Mouse (Mus musculus): ENCODE data around the gene Mettl23.

Mettl23 gene

DNA sequence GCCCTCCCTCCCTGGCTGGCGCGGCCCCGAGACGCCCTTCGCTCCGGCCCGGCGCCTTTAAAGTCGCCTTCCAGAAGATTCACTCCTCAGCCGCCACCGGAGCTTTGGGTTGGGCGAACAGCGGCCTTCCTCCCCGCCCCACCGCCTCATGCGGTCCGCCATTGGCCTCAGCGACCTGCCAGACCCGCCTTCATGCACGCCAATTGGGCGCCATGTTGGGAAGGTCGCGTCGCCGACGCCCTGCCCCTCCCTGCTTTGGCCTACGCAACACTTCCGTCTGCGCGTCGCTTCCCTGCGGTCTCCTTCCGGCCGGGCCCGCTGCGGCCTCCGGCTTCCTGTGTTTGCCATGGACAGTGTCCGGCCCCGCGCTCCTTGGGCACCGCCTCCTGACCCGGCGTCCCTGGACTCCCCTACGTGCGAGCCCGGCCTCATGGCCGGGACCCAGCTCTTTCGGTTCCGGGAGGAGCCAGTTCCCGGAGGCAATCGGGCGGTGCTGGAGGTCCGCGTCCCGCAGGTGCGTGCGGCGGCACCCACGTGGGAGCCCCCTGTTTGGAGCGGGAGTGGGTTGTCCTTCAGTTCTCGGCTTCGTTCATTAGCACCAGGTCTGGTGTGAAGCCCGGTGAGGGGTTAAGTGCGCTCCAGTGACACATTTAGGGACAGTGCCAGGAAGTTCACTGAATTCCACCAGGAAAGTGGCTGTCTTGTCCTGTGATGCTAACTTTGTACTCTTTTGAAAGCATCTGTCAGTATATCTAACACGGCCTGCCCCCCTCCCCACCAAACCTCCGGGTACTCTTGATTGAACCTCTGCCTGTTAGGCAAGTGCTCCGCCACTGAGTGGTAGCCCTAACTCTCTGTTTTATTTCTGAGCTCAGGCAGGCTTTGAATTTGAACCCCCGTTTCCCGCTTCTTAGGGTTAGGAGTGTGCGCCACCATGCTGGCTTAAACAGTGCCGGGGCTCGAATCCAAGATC, at the start of gene Mettl23, which contains the start of gene Jmjd6:
Mettl23 (plus strand) TSS at position 18 of the 973 bp plus-strand sequence.
Jmjd6 (minus strand) TSS at position 189 of the 973 bp plus-strand sequence.
- DNase-seq (ENCODE audit: low read depth), result peak; percentile 97

DNA sequence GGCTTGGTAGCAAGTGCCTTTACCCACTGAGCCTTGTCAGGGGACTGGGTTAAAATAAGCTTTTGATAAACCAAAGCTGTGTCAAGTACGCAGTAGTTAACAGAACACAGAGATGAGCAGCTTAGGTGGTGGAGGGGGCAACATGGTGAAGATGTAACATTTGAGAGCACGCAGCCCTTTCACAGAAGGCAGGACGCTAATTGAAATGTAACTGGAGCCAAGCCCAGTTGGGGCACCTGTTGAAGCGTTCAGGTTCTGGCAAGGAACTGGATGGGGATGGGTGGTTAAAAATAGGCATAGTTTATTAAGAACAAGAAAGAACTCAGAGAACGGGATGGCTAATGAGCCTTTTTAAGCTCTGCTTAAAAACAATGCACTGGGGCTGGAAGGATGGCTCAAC, 43.7 kb upstream of the Mettl23 start:
- no peak for DNase-seq (ENCODE audit: low read depth)

- no peak for DNase-seq (ENCODE audit: low read depth)
Measured at GRCm38 (mm10) chr11:116801106-116801505, 42.0 kb upstream of the Mettl23 start.

GRCm38 (mm10) chr11:116802709-116803108, 40.4 kb upstream of the Mettl23 start:
- DNase-seq (ENCODE audit: low read depth), result no peak

DNA sequence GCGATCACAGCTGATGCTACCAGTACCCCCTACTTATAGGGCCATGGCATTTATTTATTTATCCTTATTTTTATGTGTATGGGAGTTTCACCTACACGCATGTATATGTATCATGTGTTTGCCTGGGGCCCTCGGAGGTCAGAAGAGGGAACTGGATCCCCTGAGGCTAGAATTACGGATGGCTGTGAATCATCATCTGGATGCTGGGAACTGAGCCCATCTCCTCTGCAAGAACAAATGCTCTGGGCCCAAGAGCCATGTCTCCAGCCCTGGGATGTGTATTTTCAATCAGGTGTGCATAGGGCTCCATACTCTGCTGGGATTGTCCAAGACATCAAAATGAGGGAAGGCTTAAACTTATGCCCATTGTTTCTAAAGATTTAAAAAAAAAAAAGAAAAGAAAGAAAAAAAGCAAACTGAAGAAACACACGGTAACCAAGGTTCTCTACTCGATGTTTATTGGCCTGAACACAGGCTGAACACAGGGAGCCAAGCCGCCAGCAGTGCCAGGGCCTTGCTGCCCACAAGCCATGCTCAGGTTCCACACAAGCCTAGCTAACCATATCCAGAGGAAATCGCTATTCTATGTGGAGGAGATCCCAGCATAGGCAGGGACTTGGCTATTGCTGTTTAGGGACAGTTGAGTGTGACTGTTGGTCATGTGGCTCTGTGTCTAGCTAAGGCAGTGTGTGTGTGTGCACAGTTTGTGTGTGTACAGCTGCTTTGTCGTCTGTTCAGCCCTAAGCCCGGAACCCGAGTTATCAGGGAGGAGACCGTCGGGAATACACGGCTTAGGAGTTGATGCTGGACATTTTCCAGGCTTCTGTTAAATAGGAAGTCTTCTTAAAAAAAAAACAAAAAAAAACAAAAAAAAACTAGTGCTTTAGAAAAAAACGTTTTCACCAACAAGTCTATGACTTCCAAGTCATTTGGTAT, 36.7 kb upstream of the Mettl23 start:
- no peak for DNase-seq (ENCODE audit: low read depth)

- DNase-seq (ENCODE audit: low read depth), result no peak
Measured at GRCm38 (mm10) chr11:116807116-116807515, 36.0 kb upstream of the Mettl23 start.

DNA sequence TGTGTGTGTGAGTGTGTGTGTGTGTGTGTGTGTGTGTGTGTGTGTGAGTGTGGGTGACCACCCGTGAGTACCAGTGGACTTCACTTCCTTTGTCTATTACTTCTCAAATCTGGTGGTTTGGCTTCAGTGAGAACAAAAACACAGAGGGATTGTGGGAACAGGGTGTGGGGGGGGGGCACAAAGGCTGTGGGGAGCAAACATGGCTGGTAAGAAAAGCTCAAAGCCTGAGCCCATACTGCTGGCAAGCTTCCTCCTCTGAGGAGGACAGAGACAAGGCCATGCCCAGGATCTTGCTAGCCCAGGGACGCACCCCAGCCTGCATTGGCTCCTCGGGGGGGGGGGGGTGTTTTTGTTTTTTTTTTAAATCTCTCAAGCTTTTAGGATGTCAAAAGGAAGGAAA, 35.6 kb upstream of the Mettl23 start:
- DNase-seq (ENCODE audit: low read depth), result no peak

- peak; percentile 85 for DNase-seq (ENCODE audit: low read depth)
Measured at GRCm38 (mm10) chr11:116807938-116808606, 35.0 kb upstream of the Mettl23 start.

DNA sequence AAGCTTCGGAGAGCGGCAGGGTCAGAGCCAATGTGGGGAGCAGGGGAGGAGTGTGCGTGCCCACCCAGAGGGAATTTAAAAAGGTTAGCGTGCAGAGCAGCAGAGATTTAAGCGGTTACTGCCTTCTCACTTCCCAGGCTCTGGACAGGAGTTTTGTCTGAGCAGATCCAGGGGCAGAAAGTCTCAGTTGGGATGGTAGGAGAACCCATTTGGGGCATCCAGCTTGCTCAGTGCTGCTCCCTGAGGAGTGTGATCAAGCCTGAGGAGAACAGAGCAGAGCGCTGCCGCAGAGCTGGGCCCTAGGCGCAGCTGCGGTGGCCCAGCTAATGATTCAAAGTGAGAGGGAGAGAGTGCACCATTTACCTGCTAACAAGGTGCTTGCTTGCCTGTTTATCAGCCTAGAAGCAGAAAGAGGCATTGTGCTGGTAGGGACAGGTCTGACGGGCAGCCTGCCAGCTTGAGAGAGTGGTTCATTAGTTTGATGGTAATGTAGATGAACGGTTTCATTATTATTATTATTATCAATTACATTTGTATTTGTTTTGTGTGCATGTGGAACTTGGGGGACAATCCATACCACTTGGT, 34.2 kb upstream of the Mettl23 start:
- no peak for DNase-seq (ENCODE audit: low read depth)

DNA sequence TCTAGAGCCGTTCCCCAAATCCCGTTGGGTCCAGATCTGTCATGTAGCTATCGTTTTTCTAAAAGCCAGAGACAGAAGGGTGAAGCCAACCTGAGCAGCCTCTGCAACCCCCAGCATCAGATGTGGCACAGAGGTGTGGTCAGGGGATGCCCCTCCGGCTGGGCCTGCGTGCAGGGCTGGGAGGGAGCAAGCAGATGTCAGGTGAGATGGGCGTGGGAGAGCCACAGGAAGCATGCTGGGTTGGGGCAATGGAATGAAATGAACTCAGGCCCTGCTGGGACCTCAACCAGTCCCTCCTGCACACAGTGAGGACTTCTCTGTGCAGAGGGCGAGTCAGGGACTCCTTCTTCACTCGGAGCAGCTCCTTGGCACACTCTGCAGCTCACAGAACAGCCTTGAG, 33.6 kb upstream of the Mettl23 start:
- peak; percentile 33 for DNase-seq (ENCODE audit: low read depth)

DNA sequence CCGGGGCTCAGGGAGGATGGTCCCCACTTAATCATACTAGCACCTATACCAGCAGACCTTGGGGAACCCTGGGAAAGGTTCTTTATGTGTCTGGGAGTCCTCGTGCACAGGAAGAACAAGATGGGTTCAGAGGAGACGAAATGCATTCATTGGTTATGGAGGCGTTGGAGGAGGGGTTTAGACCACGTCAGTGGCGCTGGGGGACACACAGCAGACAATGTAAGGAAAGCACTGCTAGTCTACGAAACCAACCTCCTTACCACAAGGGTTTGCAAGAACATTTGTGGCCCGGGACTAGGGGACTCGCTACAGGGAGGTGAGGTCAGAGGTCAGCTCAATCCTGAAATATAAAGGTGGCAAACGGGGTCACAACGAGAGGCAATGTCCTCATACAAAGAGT, 32.5 kb upstream of the Mettl23 start:
- DNase-seq (ENCODE audit: low read depth), result no peak

GRCm38 (mm10) chr11:116810983-116811901, 31.8 kb upstream of the Mettl23 start:
- DNase-seq (ENCODE audit: low read depth), result peak; percentile 57

DNA sequence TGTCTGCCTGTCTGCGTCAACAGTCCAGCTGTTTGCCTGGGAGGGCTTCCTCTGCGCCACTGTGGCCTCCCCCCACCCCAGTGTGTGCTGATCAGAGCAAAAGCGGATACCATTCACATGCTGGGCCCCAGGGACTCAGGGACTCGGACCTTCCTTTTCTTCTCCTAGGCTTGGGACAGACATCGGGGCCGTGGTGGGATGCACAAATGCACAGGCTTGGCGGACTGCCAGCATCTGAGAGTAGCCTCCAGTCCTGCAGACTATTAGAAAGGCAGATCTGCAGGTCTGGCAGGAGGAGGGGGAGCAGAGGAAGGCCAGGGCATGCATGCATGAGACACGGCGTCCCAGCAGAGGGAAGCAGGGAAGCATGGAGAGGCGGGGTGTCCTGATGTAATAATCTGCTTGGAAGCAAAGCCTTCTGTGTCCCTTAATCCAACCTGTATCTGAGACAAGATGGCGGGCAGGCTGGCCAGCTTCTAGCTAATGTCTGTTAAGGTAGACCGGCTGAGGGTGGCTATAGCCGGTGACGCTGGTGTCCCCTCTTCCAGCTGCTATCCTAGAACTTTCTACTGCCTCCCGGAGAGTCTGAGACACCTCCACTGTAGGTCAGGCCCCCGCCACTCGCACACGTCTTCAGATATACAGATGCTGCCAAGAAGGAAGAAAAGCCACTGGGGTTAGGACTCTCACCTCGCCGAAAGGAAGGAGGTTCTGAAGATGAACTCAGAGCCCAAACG, 30.1 kb upstream of the Mettl23 start:
- DNase-seq (ENCODE audit: low read depth), result no peak

DNA sequence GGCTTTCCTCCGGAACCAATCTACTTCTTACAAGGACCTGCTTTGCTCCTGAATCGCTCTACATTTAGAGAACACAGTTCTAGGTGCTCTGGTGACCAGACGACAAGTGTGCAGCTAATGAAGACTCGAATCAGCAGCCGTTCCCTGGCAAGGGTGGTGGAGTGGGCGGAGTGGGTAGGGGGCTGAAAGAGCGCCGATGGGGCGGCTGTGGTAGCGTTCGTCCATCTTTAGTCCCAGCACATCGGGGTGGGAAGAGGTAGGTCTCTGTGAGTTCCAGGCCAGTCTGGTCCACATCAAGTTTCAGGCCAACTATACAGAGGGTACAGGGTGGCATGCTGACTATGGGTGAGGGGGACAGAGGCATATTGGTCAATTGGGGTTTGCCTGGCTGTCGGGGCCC, 29.5 kb upstream of the Mettl23 start:
- no peak for DNase-seq (ENCODE audit: low read depth)

- DNase-seq (ENCODE audit: low read depth), result no peak
Measured at GRCm38 (mm10) chr11:116814076-116814883, 28.8 kb upstream of the Mettl23 start.

- no peak for DNase-seq (ENCODE audit: low read depth)
Measured at GRCm38 (mm10) chr11:116814884-116815415, 28.1 kb upstream of the Mettl23 start.

DNA sequence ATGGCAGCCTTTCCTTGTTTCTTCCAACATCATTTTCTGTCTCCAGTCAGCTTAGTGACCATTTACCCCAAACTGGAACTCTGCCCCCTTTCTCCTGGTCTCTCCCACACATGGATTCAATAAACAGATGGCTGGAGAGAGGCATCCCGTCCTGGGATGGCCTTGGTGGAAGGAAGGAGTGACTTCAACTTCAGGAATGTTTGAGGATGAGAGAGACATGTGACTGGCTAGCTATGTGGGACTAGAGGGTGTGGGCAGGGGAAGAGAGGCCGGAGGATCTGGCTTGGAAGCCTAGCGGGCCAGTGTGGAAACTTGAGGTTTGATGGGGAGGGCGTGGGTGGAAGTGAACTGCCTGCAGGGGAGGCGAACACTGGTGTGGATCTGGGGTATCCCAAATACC, 26.3 kb upstream of the Mettl23 start:
- DNase-seq (ENCODE audit: low read depth), result no peak

DNA sequence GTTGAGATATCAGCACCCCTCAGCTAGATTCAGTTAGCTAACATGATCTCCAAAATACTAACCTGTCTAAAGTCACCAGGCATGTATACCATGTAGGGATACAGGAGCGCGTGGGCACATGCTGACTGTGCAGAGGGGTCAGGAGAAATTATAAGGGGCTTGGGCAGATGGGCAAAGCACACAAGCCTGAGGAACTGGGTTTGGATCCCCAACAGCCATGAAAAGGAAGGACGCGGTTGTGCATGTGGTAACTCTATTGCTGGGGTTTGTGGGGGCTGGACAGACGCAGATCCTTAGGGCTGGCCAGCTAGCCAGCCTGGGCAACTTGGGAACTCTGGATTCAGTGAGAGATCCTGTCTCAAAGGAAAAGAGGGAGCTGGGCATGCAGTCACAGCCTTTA, 25.5 kb upstream of the Mettl23 start:
- DNase-seq (ENCODE audit: low read depth), result no peak

- no peak for DNase-seq (ENCODE audit: low read depth)
Measured at GRCm38 (mm10) chr11:116818722-116819121, 24.4 kb upstream of the Mettl23 start.

Data from induced T-regulatory cell, adult 2 months (primary cell).